Mouse (Mus musculus) megakaryocyte, embryonic 14.5 days (primary cell): ENCODE data around the gene Rapgef4.

Experiments
- FLI1 ChIP-seq: IDR thresholded peaks from 2 replicates; pipeline ENCODE4 v1.6.1; 2012; ENCODE audit warnings: low read length, inconsistent platforms, mixed read lengths
- GATA1 ChIP-seq: IDR thresholded peaks from 3 replicates; pipeline ENCODE4 v1.6.1; 2012; ENCODE audit warnings: mixed read lengths, low read length, inconsistent platforms, borderline replicate concordance

GRCm38 (mm10) chr2:72148647-72149046, 167.6 kb downstream of the Rapgef4 start:
- TF ChIP-seq GATA1: no peak
- no peak for TF ChIP-seq FLI1
